23 mouse cellular contexts compared by ENCODE assay signal in the genomic region with DNA sequence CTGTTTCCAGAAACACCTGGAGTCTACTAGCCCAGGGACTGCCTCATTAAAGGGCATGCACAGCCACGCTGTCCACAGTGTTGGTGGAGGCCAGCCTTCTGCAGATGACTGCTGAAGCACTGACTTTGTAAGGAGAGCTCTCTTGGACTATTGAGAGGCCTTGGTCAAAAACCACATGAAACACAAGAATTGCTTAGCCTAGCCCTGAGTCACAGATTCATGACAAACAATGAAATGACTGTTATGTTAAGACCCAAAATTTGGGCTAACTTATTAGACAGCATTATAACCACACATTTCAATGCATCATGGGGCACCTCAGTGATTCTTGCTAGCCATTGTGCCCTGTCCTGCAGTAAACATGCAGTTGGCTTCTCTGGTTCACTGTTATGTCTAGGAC.
DNase-seq lines count a peak whose midpoint lies in the region; TF ChIP-seq lines count a peak whose summit lies in the region.
"Had no signal": no experiment of that assay in that cellular context is flagged by ENCODE, and none has a peak within 500 bp of the region (broad histone marks: within the 10 kb centered on the region; RNA-seq: fewer than 3 reads in every experiment).

No protein-coding gene starts in this region.

- peak overlapping the region; percentile 51 for H3K4me2 ChIP-seq in myocyte (ENCODE audit: low read depth)
- H3K4me2 ChIP-seq: embryonic facial prominence, embryonic 13.5 days; embryonic facial prominence, embryonic 15.5 days; forebrain, embryonic 13.5 days; forebrain, embryonic 15.5 days had no signal

- TF ChIP-seq POLR2A in myocyte (IDR thresholded peaks at IDR 0.05; ENCODE audit: insufficient read length, low read depth), result no peak

- DNase-seq in 3134 (ENCODE audit: extremely low read depth, insufficient read length, low spot score) (peak; percentile 51), 3T3-L1 (ENCODE audit: low read depth, low spot score) (peak; percentile 76)
- peak; percentile 70 for DNase-seq in Muller cell, postnatal 12 days (ENCODE audit: inconsistent ontology term)
- no peak for DNase-seq in adrenal gland, postnatal 36 days
- no peak for DNase-seq in right cerebral cortex, adult 2 months (ENCODE audit: low spot score in 2 of 2)
- no peak for DNase-seq in T-cell, adult 2 months (ENCODE audit: low spot score)
- DNase-seq: adrenal gland, adult 8-10 months; adrenal gland, postnatal 14 days; cerebellum, adult 11 months; cerebellum, adult 18-20 months; cerebellum, adult 8-10 months; cerebellum, adult 9-11 months; cerebellum, postnatal 14 days; cerebellum, postnatal 36 days; embryo, embryonic 11 days; forebrain, postnatal 0 days had no signal

- H3K36me3 ChIP-seq in myocyte (ENCODE audit: control insufficient read depth, insufficient read depth), result no peaks in the 10 kb centered on the region
- H3K36me3 ChIP-seq: embryonic facial prominence, embryonic 13.5 days; embryonic facial prominence, embryonic 15.5 days; forebrain, embryonic 15.5 days; G1E had no signal

- H3K79me2 ChIP-seq in myocyte (ENCODE audit: control insufficient read depth, insufficient read depth), result no peaks in the 10 kb centered on the region

- no peak overlapping the region for H3K4me3 ChIP-seq in myocyte
- H3K4me3 ChIP-seq: embryonic facial prominence, embryonic 13.5 days; embryonic facial prominence, embryonic 15.5 days; forebrain, embryonic 13.5 days; forebrain, embryonic 15.5 days had no signal

- no peaks in the 10 kb centered on the region for H3K27me3 ChIP-seq in myocyte (ENCODE audit: control insufficient read depth, insufficient read depth, insufficient read length)
- H3K27me3 ChIP-seq: CH12.LX; embryonic facial prominence, embryonic 13.5 days; embryonic facial prominence, embryonic 15.5 days; forebrain, embryonic 13.5 days; forebrain, embryonic 15.5 days had no signal

- H3ac ChIP-seq in myocyte (ENCODE audit: control insufficient read depth, insufficient read length), result no peak overlapping the region

TF ChIP-seq in myocyte, 11 proteins besides CTCF, POLR2A, EP300 and RAD21:
- TF ChIP-seq MYOD1 (IDR thresholded peaks at IDR 0.05; ENCODE audit: control insufficient read depth in 1 of 3, insufficient read length in 2 of 3, low read depth in 2 of 3) (peak in 1 of 3 experiments; percentile 22), E2F4 (IDR thresholded peaks at IDR 0.05; ENCODE audit: insufficient read depth) (no peak)

Comparison
In these comparisons a context has a peak if more than half of its experiments do, and no peak if none do; other contexts are left out.
1. DNase-seq: peak in 3134 (single experiment), 3T3-L1 (single experiment) and Muller cell, postnatal 12 days (single experiment); none in adrenal gland, postnatal 36 days (0 of 2), right cerebral cortex, adult 2 months (0 of 2) and T-cell, adult 2 months (single experiment).